Mouse (Mus musculus) CH12.LX (cell line): ENCODE results near the gene Nedd8. TPM values are rescaled to one million over a fixed set of nuclear protein-coding genes. Genes with fewer than 3 reads are reported as not detected.

Experiments used
- DNase-seq: peaks from one replicate; pipeline ENCODE4 v3.0.0-alpha.2; 2013; ENCODE audit errors: extremely low read depth
- H3K27ac ChIP-seq: 2 replicates; pipeline ENCODE4 v1.5.1; 2012; ENCODE audit warnings: low read depth, mild to moderate bottlenecking, control low read depth, moderate library complexity; ENCODE audit not compliant: insufficient read depth
- H3K27me3 ChIP-seq: replicated peaks from 2 replicates; pipeline ENCODE3; 2012; ENCODE audit warnings: inconsistent platforms
- H3K36me3 ChIP-seq, 2 experiments: replicated peaks in 1 of 2; 2 replicates each; pipeline versions ENCODE3 to v1.6.1; 2012; ENCODE audit warnings: inconsistent platforms in 1 of 2, low read length in 1 of 2, mild to moderate bottlenecking in 1 of 2, mixed read lengths in 1 of 2, moderate library complexity in 1 of 2; ENCODE audit not compliant: control insufficient read depth in 1 of 2, insufficient read depth in 1 of 2
- H3K4me1 ChIP-seq, 2 experiments: 2 replicates each; pipeline ENCODE4 v1.6.1; 2012; ENCODE audit warnings: inconsistent platforms in 1 of 2, moderate library complexity in 1 of 2; ENCODE audit not compliant: insufficient read depth in 2 of 2, control insufficient read depth in 1 of 2
- H3K4me2 ChIP-seq: 2 replicates; pipeline ENCODE4 v1.6.1; 2012; ENCODE audit warnings: low read depth, mild to moderate bottlenecking, control low read depth; ENCODE audit not compliant: poor library complexity, insufficient read depth, severe bottlenecking
- H3K4me3 ChIP-seq, 3 experiments: fragments of 150-350 bp in 1 of 3; sonication (generic) in 1 of 3; replicated peaks in 1 of 3; 2 replicates each; pipeline versions ENCODE3 to v1.5.1; 2011 to 2012; ENCODE audit warnings: low read depth in 2 of 3, low read length in 2 of 3, mild to moderate bottlenecking in 2 of 3, moderate library complexity in 2 of 3, control low read depth in 1 of 3, improper control_type of control experiment in 1 of 3, inconsistent platforms in 1 of 3, mixed read lengths in 1 of 3; ENCODE audit not compliant: poor library complexity in 1 of 3
- H3K79me2 ChIP-seq: replicated peaks from 2 replicates; pipeline ENCODE4 v1.6.1; 2012; ENCODE audit warnings: mild to moderate bottlenecking, moderate library complexity; ENCODE audit not compliant: control insufficient read depth, poor library complexity, insufficient read depth, severe bottlenecking; ENCODE audit errors: extremely low read depth
- H3K9ac ChIP-seq: 2 replicates; pipeline ENCODE4 v1.6.1; 2012; ENCODE audit warnings: low read depth, mild to moderate bottlenecking, control low read depth, moderate library complexity; ENCODE audit not compliant: insufficient read depth
- H3K9me3 ChIP-seq: replicated peaks from 2 replicates; pipeline ENCODE3; 2012; ENCODE audit warnings: low read length, inconsistent platforms, mixed read lengths
- BHLHE40 ChIP-seq: IDR thresholded peaks from 2 replicates; pipeline ENCODE4 v1.6.1; 2011; ENCODE audit warnings: mild to moderate bottlenecking, low read depth, low read length, improper control_type of control experiment
- CHD2 ChIP-seq: IDR thresholded peaks from 2 replicates; pipeline ENCODE4 v1.6.1; 2011; ENCODE audit warnings: low read length, improper control_type of control experiment
- E2F4 ChIP-seq: IDR thresholded peaks from 2 replicates; pipeline ENCODE4 v1.6.1; 2011; ENCODE audit warnings: low read depth, low read length, improper control_type of control experiment; ENCODE audit not compliant: insufficient replicate concordance
- EP300 ChIP-seq: IDR thresholded peaks from 2 replicates; pipeline ENCODE4 v1.6.1; 2011; ENCODE audit warnings: low read length, improper control_type of control experiment
- ETS1 ChIP-seq: conservative IDR thresholded peaks from 2 replicates; pipeline ENCODE4 v1.6.1; 2012; ENCODE audit warnings: low read depth, mild to moderate bottlenecking, inconsistent platforms, low read length, improper control_type of control experiment, moderate library complexity
- IRF4 ChIP-seq: IDR thresholded peaks from 2 replicates; pipeline ENCODE4 v1.6.1; 2014; ENCODE audit warnings: low read depth, mild to moderate bottlenecking, inconsistent platforms, low read length, improper control_type of control experiment
- JUN ChIP-seq: IDR thresholded peaks from 2 replicates; pipeline ENCODE4 v1.6.1; 2011; ENCODE audit warnings: low read depth, mild to moderate bottlenecking, low read length, improper control_type of control experiment, moderate library complexity; ENCODE audit not compliant: insufficient read depth
- KAT2A ChIP-seq: IDR thresholded peaks from 2 replicates; pipeline ENCODE4 v1.6.1; 2012; ENCODE audit warnings: low read length, improper control_type of control experiment, inconsistent platforms; ENCODE audit not compliant: insufficient replicate concordance
- MAFK ChIP-seq: IDR thresholded peaks from 2 replicates; pipeline ENCODE4 v1.6.1; 2011; ENCODE audit warnings: low read length, improper control_type of control experiment; ENCODE audit not compliant: insufficient replicate concordance
- MXI1 ChIP-seq: IDR thresholded peaks from 2 replicates; pipeline ENCODE4 v1.6.1; 2011; ENCODE audit warnings: mild to moderate bottlenecking, low read depth, low read length, improper control_type of control experiment
- NELFE ChIP-seq: IDR thresholded peaks from 2 replicates; pipeline ENCODE4 v1.6.1; 2011; ENCODE audit warnings: low read depth, low read length, improper control_type of control experiment
- PAX5 ChIP-seq: IDR thresholded peaks from 2 replicates; pipeline ENCODE4 v1.6.1; 2012; ENCODE audit warnings: low read length, inconsistent platforms, mixed read lengths
- POLR2AphosphoS2 ChIP-seq: IDR thresholded peaks from 2 replicates; pipeline ENCODE4 v1.6.1; 2011; ENCODE audit warnings: low read depth, low read length, improper control_type of control experiment
- RAD21 ChIP-seq: IDR thresholded peaks from 2 replicates; pipeline ENCODE4 v1.6.1; 2011; ENCODE audit warnings: low read depth, mild to moderate bottlenecking, low read length, improper control_type of control experiment, moderate library complexity
- SIN3A ChIP-seq: IDR thresholded peaks from 2 replicates; pipeline ENCODE4 v1.6.1; 2012; ENCODE audit warnings: low read length, improper control_type of control experiment, inconsistent platforms
- SMC3 ChIP-seq: IDR thresholded peaks from 2 replicates; pipeline ENCODE4 v1.6.1; 2011; ENCODE audit warnings: low read depth, low read length, improper control_type of control experiment
- TCF12 ChIP-seq: IDR thresholded peaks from 2 replicates; pipeline ENCODE4 v1.6.1; 2014; ENCODE audit warnings: low read depth, mild to moderate bottlenecking, inconsistent platforms, low read length, improper control_type of control experiment
- ZKSCAN1 ChIP-seq: IDR thresholded peaks from 2 replicates; pipeline ENCODE4 v1.6.1; 2012; ENCODE audit warnings: low read depth, inconsistent platforms, low read length, improper control_type of control experiment, borderline replicate concordance
- ZMIZ1 ChIP-seq: IDR thresholded peaks from 2 replicates; pipeline ENCODE4 v1.6.1; 2012; ENCODE audit warnings: low read depth, mild to moderate bottlenecking, inconsistent platforms, low read length, improper control_type of control experiment
- dilution Hi-C: fragments of 300-500 bp; cut with MboI; formaldehyde crosslinking; loops from 2 replicates; pipeline ENCODE4 v1.14.3; 2020; ENCODE audit warnings: low sequenced_read_pairs; ENCODE audit not compliant: extremely low pct_unique_long_range_greater_than_20kb, extremely low pct_ligation_motif_present
- in situ Hi-C: fragments of 300-500 bp; cut with MboI; formaldehyde crosslinking; loops from 3 replicates; pipeline ENCODE4 v1.14.3; 2019; ENCODE audit warnings: low sequenced_read_pairs, low pct_ligation_motif_present, low pct_unique_long_range_greater_than_20kb, mixed read lengths
- polyA plus RNA-seq: library from polyadenylated mRNA; unstranded; fragments of >175 nt; gene quantifications from 2 replicates; pipeline ENCODE4 v1.2.1, GENCODE M21; 2012; ENCODE audit warnings: low read depth; ENCODE audit not compliant: insufficient read length
- total RNA-seq, 2 experiments: library from RNA; depleted of rRNA; stranded (reverse); fragments of 300-350 nt in 1 of 2; fragments of >200 nt in 1 of 2; gene quantifications; 2 replicates each; pipeline ENCODE4 v1.2.3; 2012 to 2014

Nedd8 gene
- total and polyA plus RNA-seq, 3 experiments: 276 to 513 (median 378) TPM

GRCm38 (mm10) chr14:55721076-55721475 is 49.2 kb upstream of the Nedd8 start:
- no peak for TF ChIP-seq JUN
- TF ChIP-seq NELFE: no peak
- no peak for TF ChIP-seq ETS1
- TF ChIP-seq E2F4: no peak
- TF ChIP-seq CHD2: no peak
- TF ChIP-seq ZMIZ1: no peak
- no peak for TF ChIP-seq EP300
- TF ChIP-seq BHLHE40: no peak
- no peak for TF ChIP-seq MXI1
- no peak for TF ChIP-seq SMC3
- TF ChIP-seq ZKSCAN1: no peak
- no peak for TF ChIP-seq POLR2AphosphoS2
- no peak for TF ChIP-seq PAX5
- no peak for TF ChIP-seq MAFK
- no peak for TF ChIP-seq KAT2A
- TF ChIP-seq RAD21: no peak
- no peak for TF ChIP-seq IRF4
- no peak overlapping the region for H3K27ac ChIP-seq
- in situ Hi-C loops (no loop called here), dilution Hi-C loops (no loop called here)
- H3K4me1 ChIP-seq: peaks cover 15 to 40% of the 10 kb centered on the region in 2 experiments
- peaks cover 4% of the 10 kb centered on the region for H3K27me3 ChIP-seq
- H3K36me3 ChIP-seq: peaks cover 34 to 46% of the 10 kb centered on the region in 2 experiments
- H3K79me2 ChIP-seq: no peaks in the 10 kb centered on the region
- no peaks in the 10 kb centered on the region for H3K9me3 ChIP-seq
- peak overlapping the region; percentile 62; the same call in 1 of the 2 replicates for H3K9ac ChIP-seq
- H3K4me2 ChIP-seq: peak overlapping the region; percentile 58
- H3K4me3 ChIP-seq: peak overlapping the region; percentile 44 to 84 (median 65)
- DNase-seq: no peak

- TF ChIP-seq TCF12: no peak
- no peak for TF ChIP-seq SIN3A
- no peak for TF ChIP-seq JUN
- TF ChIP-seq MAFK: no peak
- peaks cover 35 to 48% of the 10 kb centered on the region in 2 experiments for H3K36me3 ChIP-seq
- H3K27ac ChIP-seq: no peak overlapping the region
- H3K4me3 ChIP-seq: no peak overlapping the region
- in situ Hi-C loops (no loop called here), dilution Hi-C loops (no loop called here)
- peaks cover 15 to 40% of the 10 kb centered on the region in 2 experiments for H3K4me1 ChIP-seq
- no peak overlapping the region for H3K4me2 ChIP-seq
- H3K79me2 ChIP-seq: no peaks in the 10 kb centered on the region
- no peak overlapping the region for H3K9ac ChIP-seq
- no peaks in the 10 kb centered on the region for H3K9me3 ChIP-seq
- H3K27me3 ChIP-seq: peaks cover 4% of the 10 kb centered on the region
- no peak for DNase-seq
Observed at GRCm38 (mm10) chr14:55720666-55721065, 48.7 kb upstream of the Nedd8 start.
